Mouse (Mus musculus): ENCODE measurements around the gene Gprc5c. TPM values are rescaled to one million over a fixed set of nuclear protein-coding genes. Genes with fewer than 3 reads are reported as not detected.

Gprc5c gene
- polyA plus RNA-seq, 1 experiment from 2014 or later, result 234 TPM

- CTCF ChIA-PET, result interaction anchor here (1.0 kb wide), 1 partner anchor 16 kb away, joined by 5 read pairs; no protein-coding TSS in a partner anchor
Measured at GRCm38 (mm10) chr11:114917120-114917519, 66.2 kb downstream of the Gprc5c start.

More at GRCm38 (mm10) chr11:114917120-114917519, 66.2 kb downstream of the Gprc5c start:
- DNase-seq (ENCODE audit: low read depth, low spot score) (no peak), ATAC-seq (no peak)
- TF ChIP-seq CTCF (IDR thresholded peaks at IDR 0.05), result no peak
- in situ Hi-C loops (cut with MboI; ENCODE audit: low pct_unique_long_range_greater_than_20kb), result no loop called here
- no peaks in the 10 kb centered on the region for H3K27me3 ChIP-seq
- POLR2A ChIA-PET, result no interaction called here

Other genes with a start within 250 kb of the Gprc5c start
- gene Rpl38, start 182.6 kb upstream of the Gprc5c start, polyA plus RNA-seq (2021), result 666 TPM
- gene Ttyh2, start 175.7 kb upstream of the Gprc5c start, polyA plus RNA-seq (2021), result 22.1 TPM
- 0.27 TPM for gene Dnaic2, start 123.7 kb upstream of the Gprc5c start, polyA plus RNA-seq (2021)
- 0.49 TPM for gene Kif19a, start 85.8 kb upstream of the Gprc5c start, polyA plus RNA-seq (2021)
- gene Btbd17, start 55.2 kb upstream of the Gprc5c start, polyA plus RNA-seq (2021), result 0.45 TPM
- 0.12 TPM for gene Gpr142, start 52.2 kb upstream of the Gprc5c start, polyA plus RNA-seq (2021)
- 0.78 TPM for gene Cd300a, start 38.9 kb downstream of the Gprc5c start, polyA plus RNA-seq (2021)
- gene Cd300lb, start 83.2 kb downstream of the Gprc5c start, polyA plus RNA-seq (2021), result 0.03 TPM
- gene Cd300c, start 118.0 kb downstream of the Gprc5c start, polyA plus RNA-seq (2021), result not detected
- 0.08 TPM for gene Cd300ld, start 138.8 kb downstream of the Gprc5c start, polyA plus RNA-seq (2021)
- gene Cd300c2, start 150.7 kb downstream of the Gprc5c start, polyA plus RNA-seq (2021), result 0.14 TPM
- gene Cd300ld2, start 165.0 kb downstream of the Gprc5c start, polyA plus RNA-seq (2021), result not detected
- not detected for gene Cd300ld4, start 175.9 kb downstream of the Gprc5c start, polyA plus RNA-seq (2021)
- gene Cd300ld5, start 186.6 kb downstream of the Gprc5c start, polyA plus RNA-seq (2021), result not detected
- not detected for gene Cd300ld3, start 197.3 kb downstream of the Gprc5c start, polyA plus RNA-seq (2021)
- 0.04 TPM for gene Cd300e, start 211.0 kb downstream of the Gprc5c start, polyA plus RNA-seq (2021)
- gene Rab37, start 240.3 kb downstream of the Gprc5c start, polyA plus RNA-seq (2021), result 0.35 TPM

Data from Patski (cell line).